Mouse (Mus musculus): ENCODE data around the gene Psmd2.
A peak's percentile ranks its signal among the peaks of the same experiment; 100 is the strongest.

Gene Psmd2

DNA sequence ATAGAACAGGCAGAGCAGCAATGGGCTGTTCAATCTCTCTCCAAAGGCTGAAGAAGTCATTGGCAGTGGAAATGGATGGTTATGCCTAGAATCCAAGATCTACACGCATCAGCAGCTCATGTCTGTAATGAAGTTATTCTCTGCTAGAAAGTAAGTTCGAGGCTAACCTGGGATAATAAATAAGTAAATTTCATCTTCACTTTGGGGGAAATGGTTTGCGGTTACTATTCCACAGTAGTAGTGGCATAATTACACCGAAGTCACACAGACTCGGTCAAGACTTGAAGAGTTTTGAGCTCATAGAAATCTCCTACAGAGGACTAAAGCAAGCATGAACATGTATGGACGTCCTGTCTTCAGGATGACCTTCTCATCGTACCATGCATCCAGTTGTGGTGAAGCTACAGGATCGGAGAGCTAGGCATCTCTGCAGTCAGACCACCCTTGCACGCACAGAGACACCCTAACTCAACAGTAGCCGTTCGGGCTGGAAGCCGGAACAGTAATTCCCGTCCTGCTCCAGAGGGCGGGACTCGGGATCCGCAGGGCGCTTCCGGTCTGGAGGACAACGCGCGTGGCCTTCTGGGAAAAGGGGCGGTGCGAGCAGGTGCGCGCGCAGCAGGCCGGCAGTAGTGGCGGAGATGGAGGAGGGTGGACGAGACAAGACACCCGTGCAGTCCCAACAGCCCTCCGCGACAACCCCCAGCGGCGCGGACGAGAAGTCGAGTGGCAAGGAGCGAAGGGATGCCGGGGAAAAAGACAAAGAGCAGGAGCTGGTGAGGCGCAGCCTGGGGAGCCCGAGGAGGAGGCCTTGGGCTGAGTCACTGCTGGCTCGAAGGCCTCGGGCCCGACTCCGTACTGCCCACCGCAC, at the start of gene Psmd2:
TSS of gene Psmd2 (plus strand) at position 577 of the 871 bp plus-strand sequence.
- peak; percentile 95 to 97 for DNase-seq (ENCODE audit: low spot score in 2 of 2)

DNA sequence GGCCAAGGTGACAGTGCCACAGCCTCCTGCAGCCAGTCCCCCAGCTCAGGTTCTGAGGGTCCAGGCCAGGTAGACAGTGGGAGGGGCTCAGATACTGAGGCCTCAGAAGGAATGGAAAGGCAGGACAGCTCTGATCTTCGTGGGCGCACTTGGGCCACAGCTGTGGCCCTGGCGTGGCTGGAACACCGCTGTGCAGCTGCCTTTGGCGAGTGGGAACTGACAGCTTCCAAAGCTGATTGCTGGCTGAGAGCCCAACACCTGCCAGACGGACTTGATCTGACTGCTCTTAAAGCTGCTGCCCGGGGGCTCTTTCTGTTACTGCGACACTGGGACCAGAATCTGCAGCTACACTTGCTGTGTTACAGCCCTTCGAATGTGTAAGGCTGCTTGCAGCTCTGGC, 46.7 kb upstream of the Psmd2 start:
- no peak for DNase-seq (ENCODE audit: low spot score in 2 of 2)

GRCm38 (mm10) chr16:20610501-20611356, 40.7 kb upstream of the Psmd2 start:
- DNase-seq (ENCODE audit: low spot score in 2 of 2), result peak; percentile 72 to 73

- DNase-seq (ENCODE audit: low spot score in 2 of 2), result peak; percentile 77 to 87
Observed at GRCm38 (mm10) chr16:20611357-20612227, 39.9 kb upstream of the Psmd2 start, which contains the start of the genes Eef1akmt4, Gm49333 and Alg3. Gene Eef1akmt4 (plus strand): TSS chr16:20611593. Gene Gm49333 (plus strand): TSS chr16:20611610. Gene Alg3 (minus strand): TSS chr16:20611735.

- DNase-seq (ENCODE audit: low spot score in 2 of 2), result no peak
Observed at GRCm38 (mm10) chr16:20619541-20620398, 31.7 kb upstream of the Psmd2 start.

- DNase-seq (ENCODE audit: low spot score in 2 of 2), result no peak
Observed at GRCm38 (mm10) chr16:20620399-20620735, 31.1 kb upstream of the Psmd2 start.

- no peak for DNase-seq (ENCODE audit: low spot score in 2 of 2)
Observed at GRCm38 (mm10) chr16:20620751-20621190, 30.7 kb upstream of the Psmd2 start.

DNA sequence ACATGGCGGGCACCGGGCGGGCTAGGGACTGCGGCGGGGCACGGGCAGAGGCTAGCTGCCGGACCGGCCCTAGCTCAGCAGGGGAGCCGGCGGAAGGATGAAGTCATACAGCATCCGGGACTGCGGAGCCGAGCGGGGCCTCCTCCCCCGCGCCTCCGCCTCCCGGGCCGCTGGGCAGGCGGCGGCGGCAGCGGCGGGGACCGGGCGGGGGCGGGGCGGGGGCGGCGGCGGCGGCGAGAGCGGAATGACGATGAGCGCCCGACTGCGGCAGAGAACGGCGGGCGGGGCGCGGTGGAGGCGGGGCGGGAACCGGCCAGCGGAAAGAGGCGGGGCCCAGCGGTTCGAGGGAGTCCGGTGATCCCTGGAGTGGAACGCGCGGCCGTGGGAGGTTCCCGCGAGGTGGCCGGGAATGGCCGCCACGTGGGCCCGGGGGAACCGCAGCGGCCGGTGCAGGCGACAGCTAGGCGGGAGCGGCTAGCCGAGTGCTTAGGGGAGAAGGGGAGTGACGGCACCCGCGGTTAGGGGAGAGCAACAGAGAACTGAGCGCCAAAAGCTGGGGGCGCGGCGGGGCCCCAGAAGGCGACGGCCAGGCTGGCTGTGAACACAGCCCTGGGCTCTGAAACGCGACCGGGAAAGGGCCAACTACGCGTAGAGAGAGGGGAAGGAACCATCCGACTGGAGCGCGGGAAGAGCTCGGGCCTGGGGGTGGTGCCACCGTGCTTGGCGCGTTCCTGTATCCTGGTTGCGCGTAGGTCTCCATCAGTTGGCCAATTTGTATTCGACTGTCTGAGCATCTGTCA, 30.1 kb upstream of the Psmd2 start, which contains the start of gene Camk2n2:
TSS of gene Camk2n2 (minus strand) at position 97 of the 800 bp plus-strand sequence.
- DNase-seq (ENCODE audit: low spot score in 2 of 2), result peak in 1 of 2 experiments; percentile 57

DNA sequence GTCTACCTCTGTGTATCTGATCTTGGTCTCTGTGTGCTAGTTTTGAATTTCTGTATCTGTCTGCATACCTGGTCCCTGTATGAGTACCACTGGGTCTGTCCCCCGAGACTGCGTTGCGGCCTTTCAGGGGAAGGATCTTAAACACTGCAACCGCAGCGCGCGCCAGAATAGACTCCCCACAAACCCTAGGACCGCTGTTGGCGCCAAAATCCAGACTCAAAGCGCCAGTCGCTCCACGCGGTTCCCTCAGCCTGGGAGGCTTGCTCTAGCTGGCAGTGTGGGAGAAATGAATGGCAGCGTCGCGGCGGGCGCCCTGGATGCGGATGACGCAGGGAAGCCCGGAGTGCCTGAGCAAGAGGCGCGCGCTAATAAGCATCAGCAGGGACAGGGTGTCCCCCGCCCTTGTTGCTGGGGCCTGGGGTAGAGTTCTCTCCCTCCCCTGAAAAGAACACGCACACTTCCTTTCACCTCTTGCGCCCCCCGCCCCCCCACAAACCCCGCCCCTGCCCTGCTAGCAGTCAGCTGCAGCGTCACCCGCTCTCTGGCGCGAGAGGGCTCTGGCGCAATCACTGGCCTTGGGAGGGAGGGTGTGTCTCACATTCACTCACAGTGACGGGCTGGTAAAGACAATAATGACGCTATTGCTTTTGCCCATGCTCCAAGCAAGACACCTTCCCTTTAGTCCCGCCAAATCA, 29.3 kb upstream of the Psmd2 start:
- DNase-seq (ENCODE audit: low spot score in 2 of 2), result peak in 1 of 2 experiments; percentile 78

GRCm38 (mm10) chr16:20623211-20623610, 28.2 kb upstream of the Psmd2 start:
- no peak for DNase-seq (ENCODE audit: low spot score in 2 of 2)

GRCm38 (mm10) chr16:20628871-20629391, 22.5 kb upstream of the Psmd2 start:
- DNase-seq (ENCODE audit: low spot score in 2 of 2), result no peak

DNA sequence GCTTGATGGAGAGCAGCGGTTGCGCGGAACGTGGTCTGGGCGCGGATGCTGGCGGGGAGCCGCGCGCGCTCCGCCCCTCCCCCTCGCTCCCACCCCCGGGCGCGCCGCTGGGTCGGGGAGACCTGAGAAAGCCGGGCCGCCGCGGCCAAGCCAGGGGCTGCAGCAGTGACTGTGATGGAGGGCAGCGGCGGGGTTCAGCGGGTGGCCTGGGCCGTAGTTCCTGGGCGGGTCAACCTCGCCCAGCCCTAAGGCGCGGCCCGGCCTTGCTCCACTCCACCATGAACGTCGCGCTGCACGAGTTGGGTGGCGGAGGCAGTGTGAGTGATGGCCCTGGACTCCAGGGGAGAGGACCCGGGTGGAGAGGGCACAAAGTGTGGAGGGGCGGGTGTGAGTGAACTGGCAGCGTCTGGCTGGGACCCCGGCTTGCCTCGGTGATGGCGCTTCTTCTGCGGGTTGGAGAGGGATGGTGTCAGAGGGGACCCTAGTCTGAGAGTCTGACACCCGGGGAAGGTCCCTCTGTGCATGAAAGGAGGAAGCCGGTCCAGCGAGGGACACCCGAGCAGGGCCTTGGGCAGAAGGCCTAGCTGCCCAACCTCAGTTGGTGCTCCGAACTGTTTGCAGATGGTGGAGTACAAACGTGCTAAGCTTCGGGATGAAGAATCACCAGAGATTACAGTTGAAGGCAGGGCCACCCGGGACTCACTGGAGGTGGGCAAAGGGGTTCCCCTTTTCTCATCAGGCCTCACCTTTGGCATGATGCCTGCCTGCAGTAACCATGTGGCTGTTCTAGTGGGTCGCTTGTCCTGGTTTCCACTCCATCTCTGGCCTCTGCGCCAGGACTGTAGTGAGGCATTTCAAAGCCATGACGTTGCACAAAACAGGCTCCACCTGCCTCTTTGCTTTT, 21.5 kb upstream of the Psmd2 start, which contains the start of gene Ece2:
TSS of gene Ece2 (plus strand) at position 98 of the 904 bp plus-strand sequence.
- no peak for DNase-seq (ENCODE audit: low spot score in 2 of 2)

- DNase-seq (ENCODE audit: low spot score in 2 of 2), result no peak
Observed at GRCm38 (mm10) chr16:20637410-20637809, 14.0 kb upstream of the Psmd2 start.

DNA sequence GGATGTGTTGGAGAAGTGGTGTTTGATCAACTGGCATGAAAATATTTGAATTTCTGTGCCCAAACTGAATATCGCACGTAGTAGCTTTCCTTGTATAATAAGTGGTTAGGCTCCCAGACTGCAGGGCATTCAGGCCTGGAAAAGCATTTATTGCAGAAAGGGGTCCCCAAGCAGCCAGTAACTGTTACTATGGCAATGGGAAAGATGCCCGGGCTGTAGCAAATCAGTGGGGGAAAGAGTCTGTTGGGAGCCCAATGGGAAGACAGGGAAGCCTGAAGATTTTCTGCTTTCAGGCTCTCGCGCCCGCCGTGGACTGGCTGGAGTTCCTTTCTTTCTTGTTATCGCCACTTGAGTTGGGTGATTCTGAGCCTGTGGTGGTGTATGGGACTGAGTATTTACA, 13.1 kb upstream of the Psmd2 start:
- DNase-seq (ENCODE audit: low spot score in 2 of 2), result no peak

DNA sequence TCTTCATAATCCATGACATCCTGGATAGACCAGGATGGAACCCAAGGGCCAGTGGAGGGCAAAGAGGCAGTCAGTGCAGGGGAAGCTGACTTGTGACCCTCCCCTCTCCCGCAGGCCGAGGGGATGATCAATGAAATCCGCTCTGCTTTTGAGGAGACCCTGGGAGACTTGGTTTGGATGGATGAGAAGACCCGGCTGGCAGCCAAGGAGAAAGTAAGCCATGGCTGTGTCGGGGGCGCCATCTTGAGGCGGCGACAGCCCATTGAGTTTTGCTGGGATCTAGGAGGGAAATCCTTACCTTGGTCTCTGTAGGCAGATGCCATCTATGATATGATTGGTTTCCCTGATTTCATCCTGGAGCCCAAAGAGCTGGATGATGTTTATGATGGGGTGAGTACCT, 9.3 kb upstream of the Psmd2 start:
- peak; percentile 31 to 69 for DNase-seq (ENCODE audit: low spot score in 2 of 2)

DNA sequence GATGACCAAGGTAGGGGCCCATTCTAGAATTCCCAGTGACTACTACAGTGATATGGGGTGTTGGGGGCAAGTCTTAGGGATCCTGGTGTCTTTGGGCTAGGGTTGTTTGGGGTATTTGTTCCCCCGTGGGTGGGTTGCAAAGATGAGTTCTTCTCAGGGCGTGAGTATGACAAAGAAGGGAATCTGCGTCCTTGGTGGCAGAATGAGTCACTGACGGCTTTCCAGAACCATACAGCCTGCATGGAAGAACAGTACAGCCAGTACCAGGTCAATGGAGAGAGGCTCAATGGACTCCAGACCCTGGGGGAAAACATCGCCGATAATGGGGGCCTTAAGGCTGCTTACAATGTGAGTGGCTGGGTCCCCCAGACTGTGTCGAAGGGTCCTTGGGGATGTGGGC, 7.5 kb upstream of the Psmd2 start:
- DNase-seq (ENCODE audit: low spot score in 2 of 2), result no peak

GRCm38 (mm10) chr16:20651947-20652310, 477 bp downstream of the Psmd2 start:
- DNase-seq (ENCODE audit: low spot score in 2 of 2), result no peak

- no peak for DNase-seq (ENCODE audit: low spot score in 2 of 2)
Observed at GRCm38 (mm10) chr16:20653315-20653714, 1.9 kb downstream of the Psmd2 start.
